Mouse (Mus musculus): Measurements from ENCODE around the gene Fkbp11.

Fkbp11 gene

DNA sequence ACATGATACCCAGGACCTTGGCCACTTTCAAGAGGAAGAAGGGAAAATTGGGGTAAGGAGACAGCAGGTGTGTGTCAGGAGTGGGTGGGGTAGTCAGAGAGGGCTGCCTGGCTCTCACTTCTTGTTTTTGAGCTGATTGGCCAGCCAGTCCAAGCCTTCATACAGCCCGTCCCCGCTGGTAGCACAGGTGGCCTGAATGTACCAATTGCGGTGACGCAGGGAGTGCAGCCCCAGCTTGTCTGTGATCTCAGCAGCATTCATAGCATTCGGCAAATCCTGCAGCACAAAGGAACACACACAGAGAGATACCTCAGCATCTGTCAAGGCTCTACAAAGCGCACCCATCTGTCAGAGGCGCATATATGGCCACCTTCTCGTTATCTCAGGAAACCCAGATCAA, 12.2 kb upstream of the Fkbp11 start:
- in situ Hi-C loops (cut with MboI, MseI), result no loop called here

DNA sequence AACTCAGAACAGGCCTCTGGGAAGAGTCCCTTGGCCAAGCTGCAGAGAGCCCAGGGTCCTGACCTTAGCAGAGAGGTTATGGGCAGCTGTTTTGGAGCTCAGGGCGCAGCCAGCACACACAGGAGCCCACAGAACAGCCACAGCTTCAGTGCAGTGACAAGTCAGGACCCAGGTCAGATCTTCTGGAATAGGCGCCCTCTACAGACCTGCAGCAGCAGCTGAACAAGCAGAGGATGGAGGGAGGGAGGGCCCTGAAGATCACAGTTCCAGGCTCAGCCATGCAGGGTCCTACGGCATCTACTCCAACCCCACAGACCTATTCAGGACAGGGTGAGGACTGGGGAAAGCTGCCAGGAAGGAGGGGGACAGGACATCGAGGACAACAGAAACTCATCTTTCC, 10.8 kb upstream of the Fkbp11 start:
- in situ Hi-C loops (cut with MboI, MseI), result no loop called here

- in situ Hi-C loops (cut with MboI, MseI), result no loop called here
Measured at GRCm38 (mm10) chr15:98737881-98738280, 9.9 kb upstream of the Fkbp11 start.

DNA sequence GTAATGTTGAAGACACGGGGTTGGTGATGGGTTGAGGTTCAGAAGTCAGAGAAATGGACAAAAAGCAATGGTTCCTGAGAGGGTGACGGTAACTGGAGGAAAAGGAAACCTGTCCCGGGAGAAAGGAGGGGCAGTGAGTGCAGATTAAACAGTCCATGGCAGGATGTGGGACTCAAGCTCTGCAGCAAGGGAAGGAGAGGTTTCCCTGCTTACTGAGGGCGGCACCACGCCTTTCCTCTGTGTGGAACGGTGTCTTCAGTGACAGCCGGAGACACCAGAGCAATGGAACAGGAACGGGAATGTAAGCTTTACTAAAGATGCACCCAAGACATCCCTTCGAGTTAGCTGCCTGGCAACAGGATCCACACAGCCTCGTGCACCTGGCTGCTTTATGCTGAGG, 8.5 kb upstream of the Fkbp11 start:
- in situ Hi-C loops (cut with MboI, MseI), result no loop called here

- in situ Hi-C loops (cut with MboI, MseI), result no loop called here
Measured at GRCm38 (mm10) chr15:98733976-98734566, 6.1 kb upstream of the Fkbp11 start.

DNA sequence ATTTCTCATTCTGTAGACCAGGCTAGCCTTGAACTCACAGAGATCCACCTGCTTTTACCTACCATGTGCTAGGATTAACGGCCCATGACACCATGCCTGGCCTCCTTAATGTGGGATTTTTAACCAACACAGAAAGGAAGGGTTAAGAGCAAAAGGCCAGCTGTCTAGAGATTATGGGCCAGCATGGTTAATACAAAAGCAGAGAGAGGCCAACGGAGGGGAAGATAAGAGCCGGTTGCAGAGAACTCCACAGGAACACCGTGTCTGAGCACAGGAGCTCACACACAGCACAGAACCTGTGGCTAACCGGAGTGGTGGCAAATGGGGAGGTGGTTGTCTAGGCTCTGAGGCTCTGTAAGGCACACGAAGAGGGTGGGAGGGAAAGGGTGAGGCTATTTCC, 5.4 kb upstream of the Fkbp11 start:
- in situ Hi-C loops (cut with MboI, MseI), result no loop called here

DNA sequence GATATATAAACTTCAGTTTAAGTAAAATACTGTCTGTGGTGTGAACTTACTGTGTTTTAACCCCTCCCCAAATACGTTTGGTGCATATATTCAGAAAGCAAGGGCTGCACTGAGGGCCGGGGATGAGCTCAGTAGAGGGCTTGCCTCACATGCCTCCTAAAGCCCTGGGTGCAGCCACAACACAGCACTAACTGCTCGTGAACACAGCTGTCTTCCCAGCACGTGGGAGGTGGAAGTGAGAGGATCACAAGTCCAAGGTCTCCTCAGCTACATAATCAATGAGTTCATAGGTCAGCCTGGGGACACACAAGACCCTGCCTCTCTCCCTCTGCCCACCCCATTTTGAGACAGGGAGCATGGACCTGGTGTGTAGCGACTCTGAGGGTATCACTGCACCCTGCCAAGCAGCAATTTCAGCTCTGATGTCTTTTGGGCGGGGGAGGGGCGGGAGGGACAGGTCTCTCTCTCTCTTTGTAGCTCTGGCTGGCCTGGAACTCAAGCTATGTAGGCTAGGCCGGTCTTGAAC, 4.1 kb upstream of the Fkbp11 start:
- in situ Hi-C loops (cut with MboI, MseI), result no loop called here

DNA sequence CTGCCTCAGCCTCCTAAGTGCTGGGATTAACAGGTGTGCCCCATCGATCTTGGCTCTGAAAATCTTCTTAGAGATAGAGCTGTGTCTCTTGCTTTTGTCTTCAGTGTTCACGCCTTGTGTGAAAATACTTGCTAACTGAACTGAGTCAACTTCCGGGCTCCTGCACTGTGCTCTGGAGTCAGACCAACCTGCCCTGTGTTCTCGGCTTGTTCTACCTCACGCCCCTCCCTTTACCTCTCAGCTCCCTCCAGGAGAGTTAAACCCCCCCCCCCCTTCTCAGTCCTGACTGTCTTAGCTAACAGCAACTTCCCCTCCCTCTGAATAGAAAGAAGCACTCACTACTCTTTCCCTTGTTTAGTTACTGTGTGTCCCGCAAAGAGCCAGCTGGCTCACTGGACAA, 2.8 kb upstream of the Fkbp11 start:
- in situ Hi-C loops (cut with MboI, MseI), result no loop called here

DNA sequence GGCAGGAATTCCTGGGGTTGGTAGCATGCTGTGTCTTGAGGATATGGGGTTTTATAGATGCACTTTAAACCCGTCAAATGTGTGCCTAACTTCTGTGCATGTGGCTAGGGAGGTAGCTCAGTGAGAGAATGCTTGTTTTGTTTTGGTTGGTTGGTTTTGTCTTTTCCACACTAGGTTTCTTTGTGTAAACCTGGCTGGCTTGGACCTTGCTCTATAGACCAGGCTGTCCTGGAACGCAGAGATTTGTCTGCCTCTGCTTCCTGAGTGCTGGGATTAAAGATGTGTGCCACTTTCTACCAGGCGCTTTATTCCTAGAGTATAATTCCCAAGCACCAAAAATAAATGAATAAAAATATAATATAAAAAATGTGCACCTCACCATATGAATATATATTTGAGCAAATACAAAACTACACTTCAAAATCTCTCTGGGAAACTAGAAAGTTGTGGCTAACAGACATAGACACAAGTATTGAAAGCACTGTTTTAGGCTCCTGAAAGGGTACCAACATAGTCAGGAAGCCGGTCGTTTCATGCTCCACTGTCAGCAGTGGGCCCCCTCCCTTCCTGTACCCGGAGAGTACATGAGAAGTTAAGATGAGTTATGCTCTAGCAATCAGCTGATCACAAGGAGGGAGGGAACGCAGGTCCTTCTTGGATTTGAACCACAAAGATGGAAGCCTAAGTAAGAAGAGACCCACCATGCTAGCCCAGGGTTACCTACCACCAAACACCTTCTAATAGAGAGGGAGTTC, 2.0 kb upstream of the Fkbp11 start:
- in situ Hi-C loops (cut with MboI, MseI), result no loop called here

DNA sequence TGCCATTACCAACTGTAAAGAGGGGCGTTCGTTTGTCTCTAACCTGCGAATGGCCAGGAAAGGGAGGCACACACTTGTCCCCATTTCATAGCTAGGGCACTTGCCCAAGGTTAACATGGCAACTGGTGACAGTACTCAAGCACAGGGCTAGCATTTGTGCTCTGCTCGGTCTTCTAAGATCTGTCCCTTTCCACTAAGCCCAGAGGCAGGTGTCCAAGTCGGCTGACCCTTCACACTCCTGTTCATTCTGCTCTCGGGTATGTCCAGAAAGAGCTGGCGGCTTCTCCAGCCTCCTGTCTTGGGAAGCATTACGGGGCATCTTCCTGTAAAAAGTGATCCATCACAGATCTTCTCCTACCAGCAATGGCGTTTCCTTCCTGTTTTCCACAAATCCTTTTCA, 368 bp upstream of the Fkbp11 start:
- in situ Hi-C loops (cut with MboI, MseI), result no loop called here

DNA sequence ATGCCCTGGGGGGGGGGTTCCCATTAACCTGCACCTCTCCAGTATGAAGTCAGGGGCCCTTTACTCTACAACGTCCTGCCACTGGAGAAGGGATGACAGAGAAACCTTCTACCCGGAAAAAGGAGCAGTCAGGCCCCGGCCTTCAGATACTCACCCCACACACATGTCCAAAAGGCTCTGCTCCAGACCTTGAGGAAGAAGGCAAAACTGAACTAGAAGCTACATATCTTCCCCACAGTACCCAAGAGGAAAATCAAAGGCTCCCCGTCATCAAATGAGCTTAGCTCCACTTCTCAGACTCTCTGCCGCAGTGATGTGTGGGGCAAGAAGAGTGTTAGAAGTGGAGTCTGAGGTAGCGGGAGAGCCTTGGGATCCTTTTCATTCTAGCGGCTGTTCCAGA, 1.3 kb downstream of the Fkbp11 start:
- in situ Hi-C loops (cut with MboI, MseI), result no loop called here

DNA sequence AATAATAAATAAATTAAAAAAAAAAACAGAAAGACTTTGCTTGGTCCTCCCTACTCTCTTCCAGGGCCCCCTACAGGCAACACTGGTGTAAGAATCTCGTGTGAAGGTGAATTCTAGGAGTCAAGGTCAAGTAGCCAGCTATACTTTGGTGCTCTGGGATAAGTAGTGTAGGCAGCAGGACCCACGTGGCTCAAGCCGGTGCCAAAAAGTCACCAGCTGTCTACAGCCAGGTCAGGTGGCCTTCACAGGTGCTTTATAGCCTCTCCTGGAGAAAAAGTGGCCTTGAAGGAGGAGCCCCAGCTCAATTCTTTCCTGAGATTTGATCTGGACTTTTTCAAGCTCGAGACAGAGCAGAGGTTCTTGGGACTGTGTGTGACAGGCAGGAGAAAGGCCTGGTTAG, 1.9 kb downstream of the Fkbp11 start:
- in situ Hi-C loops (cut with MboI, MseI), result no loop called here

GRCm38 (mm10) chr15:98724441-98724840, 3.6 kb downstream of the Fkbp11 start:
- in situ Hi-C loops (cut with MboI, MseI), result no loop called here

DNA sequence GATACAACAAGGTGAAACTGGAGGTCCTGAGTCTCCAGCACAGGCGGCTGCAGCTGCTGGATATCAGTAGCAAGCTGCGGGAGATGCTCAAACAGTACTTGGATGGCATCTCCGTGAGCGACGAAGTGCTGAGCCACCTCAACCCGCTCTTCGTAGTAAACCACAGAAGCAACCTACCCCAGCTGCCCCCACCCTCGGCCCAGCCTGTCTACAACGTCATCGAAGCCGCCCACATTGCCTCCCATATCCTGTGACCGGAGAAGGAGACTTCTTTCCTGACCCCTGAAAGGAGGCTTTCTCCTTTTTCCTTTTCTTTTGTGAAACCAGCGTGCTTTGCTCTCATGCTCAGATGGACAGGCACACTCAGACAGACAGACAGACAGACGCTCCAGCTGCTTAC, 5.1 kb downstream of the Fkbp11 start:
- in situ Hi-C loops (cut with MboI, MseI), result no loop called here

DNA sequence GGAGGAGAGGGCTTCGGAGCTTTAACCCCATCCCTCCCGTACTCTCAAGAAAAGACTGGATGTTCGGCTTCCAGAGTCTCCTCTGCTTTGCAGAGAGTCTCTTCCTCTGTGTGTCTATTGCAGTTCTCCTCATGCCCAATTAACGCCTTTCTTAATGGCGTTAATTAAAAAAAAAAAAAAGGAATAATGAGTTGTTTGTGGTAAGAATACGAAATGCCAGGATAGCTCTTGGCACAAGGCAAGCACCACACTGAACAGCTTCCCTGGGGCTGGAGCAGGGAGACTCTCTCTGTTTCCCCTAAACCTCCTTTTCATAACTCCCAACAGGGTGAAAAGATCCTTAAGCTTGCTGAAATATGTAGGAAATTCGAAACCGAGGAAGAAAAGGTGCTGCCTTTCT, 5.8 kb downstream of the Fkbp11 start:
- in situ Hi-C loops (cut with MboI, MseI), result no loop called here

DNA sequence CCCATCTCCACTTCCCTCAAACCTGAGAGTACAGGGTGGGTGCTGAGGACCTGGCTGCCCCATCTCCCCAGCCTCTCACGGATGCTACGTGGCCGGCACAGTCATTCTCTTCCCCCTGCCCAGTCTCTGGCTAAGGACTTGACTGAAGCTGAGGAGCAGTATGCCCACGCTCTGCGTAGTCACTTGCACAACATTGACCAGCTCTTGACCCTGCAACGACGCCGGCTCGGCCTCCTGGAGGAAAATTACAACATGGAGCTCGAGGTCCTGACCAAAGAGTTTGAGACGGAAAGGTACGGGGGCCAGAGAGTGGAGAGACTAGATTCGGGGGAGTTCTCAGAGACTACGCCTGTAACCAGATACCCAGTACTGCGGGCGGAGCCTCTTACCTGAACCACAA, 10.7 kb downstream of the Fkbp11 start:
- in situ Hi-C loops (cut with MboI, MseI), result no loop called here

DNA sequence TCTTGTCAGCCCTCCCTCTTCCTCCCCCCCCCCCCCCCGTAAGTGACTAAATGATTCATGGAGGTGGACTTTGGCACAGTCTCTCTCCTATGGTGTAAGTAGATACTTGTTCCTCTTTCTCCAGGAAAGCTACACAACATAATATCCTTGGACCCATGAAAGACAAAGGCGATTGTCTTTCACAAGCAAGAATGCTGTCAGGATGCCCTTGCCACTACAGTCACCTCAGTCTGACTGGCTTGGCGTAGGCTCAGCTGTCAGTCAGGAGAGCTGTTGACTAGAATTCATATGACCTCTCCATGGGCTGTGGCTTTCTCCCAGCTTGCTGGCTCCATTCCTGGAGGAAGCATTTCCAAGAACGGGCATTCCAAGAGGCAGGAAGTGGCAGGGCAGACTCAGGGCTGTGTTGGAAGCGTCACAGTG, 13.8 kb downstream of the Fkbp11 start:
- in situ Hi-C loops (cut with MboI, MseI), result no loop called here

- in situ Hi-C loops (cut with MboI, MseI), result no loop called here
Measured at GRCm38 (mm10) chr15:98710442-98710841, 17.6 kb downstream of the Fkbp11 start.

DNA sequence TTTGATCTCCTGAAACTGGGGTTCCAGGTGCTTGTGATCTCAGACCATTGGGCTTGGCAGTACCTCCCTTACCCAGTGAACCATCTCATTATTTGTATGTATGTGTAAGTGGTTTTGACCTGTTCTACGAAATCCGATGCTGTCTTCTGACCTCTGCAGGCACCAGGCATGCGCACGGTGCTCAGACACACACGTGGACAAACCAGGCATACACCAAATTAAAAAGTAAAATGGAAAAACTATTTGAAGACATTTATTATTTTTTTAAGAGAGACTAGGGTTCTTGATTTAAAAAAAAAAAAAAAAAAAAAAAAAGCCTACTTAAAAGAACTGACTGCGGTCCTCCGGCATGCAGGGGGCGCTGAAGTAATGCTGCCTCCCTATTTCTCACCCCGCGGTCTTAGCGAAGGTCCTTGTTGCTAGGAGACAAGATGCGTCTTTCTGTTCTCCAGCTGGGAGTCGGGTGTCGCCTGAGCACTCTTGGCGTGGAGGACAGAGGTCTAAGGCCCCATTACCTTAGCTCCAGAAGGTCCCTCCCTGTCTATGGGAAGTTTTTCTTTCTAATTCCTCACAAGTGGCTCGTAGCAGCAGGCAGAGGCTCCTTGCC, 20.1 kb downstream of the Fkbp11 start, which contains the start of gene Ccdc65:
Gene Ccdc65, plus strand, starts transcription at position 442 of the 607 bp plus-strand sequence.
- in situ Hi-C loops (cut with MboI, MseI), result loop anchor here (5.0 kb wide), 1 partner anchor 76 kb away; the partner anchor contains the start of gene Cacnb3

GRCm38 (mm10) chr15:98704312-98704711, 23.7 kb downstream of the Fkbp11 start:
- in situ Hi-C loops (cut with MboI, MseI), result no loop called here

DNA sequence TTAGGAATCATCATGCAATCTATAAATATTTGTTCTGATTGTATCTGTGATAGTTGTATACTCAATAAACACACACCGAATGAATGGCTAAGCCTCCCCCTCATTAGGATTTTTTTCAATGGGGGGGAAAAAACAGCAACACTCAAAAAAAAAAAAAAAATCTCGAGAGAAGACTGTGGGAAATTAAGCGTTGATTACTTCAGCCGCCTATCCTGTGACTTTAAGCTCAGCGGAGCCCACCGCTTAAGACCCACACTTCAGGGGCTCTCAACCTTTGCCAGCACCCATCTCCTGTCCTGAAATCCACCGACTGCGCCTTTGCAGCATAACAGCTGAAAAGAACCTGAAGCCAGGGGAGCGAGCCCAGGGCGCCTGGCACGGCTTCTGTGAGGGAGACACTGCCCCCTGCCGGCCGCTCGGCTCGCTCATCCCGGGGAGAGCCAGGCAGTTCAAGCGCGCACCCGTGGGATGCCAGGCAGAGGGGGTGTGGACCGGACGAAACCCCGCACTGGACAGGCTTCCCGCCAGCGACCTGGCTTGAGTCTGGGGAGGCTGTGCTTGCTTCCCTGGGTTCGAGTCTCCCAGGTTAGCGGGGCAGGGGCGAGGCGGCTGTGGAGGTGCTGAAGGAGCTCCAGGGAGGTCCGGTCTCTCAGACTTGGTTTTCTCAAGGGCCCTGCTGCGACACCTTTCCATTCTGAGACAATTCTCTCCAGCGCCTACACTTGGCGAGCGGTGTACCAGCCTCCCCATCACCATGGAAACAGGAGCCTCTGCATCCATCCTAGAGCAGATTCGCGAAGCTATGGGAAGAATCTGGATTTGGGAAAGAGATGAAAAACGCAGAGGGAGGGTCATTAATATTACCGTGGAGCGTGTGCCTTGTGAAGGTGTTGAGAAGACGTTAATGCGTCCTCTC, 28.6 kb downstream of the Fkbp11 start:
- in situ Hi-C loops (cut with MboI, MseI), result no loop called here

DNA sequence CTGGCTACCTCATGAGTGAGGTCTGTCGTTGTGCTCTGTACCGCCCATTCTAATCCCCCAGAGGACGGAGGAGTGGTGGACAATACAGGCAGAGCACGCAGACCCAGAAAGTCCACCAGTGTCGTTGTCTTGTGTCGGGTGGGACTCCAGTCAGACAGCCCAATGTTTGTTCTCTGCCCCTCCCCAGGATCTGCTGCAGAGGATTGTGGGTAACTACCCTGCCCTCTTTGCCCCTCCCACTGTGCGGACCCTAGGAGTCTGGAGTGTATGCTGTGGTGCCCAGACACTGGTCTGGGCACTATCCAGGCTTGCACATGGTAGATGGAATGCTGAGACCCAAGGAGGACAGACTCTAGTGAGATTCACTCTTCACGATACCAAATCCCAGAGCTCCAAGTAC, 31.8 kb downstream of the Fkbp11 start:
- in situ Hi-C loops (cut with MboI, MseI), result no loop called here

All from T-helper 1 cell (primary cell).